Mouse (Mus musculus) midbrain, embryonic 11.5 days (tissue): ENCODE results near the gene Prkaca. TPM values are rescaled to one million over a fixed set of nuclear protein-coding genes. Genes with fewer than 3 reads are reported as not detected.
A peak's percentile ranks its signal among the peaks of the same experiment; 100 is the strongest.
"Not testable (repeated sequence)": the region's sequence is repeated elsewhere in the genome, so short reads cannot be mapped to it uniquely, and the experiment has no call there.

Experiments
- ATAC-seq: fragments of 200-750 bp; cut with Nextera tagmentation; 2 replicates; pipeline ENCODE4 v1.8.0; 2017; ENCODE audit warnings: moderate TSS enrichment, moderate library complexity; ENCODE audit not compliant: low FRiP score
- DNase-seq: peaks from one replicate; pipeline ENCODE4 v3.0.0; 2015; ENCODE audit warnings: low spot score; ENCODE audit errors: missing footprints
- H3K27ac ChIP-seq: fragments of 300-500 bp; sonication (generic); 2 replicates; pipeline ENCODE4 v1.5.1; 2014; ENCODE audit warnings: low read depth, low read length
- H3K27me3 ChIP-seq: fragments of 300-500 bp; sonication (generic); 2 replicates; pipeline ENCODE4 v1.6.1; 2014; ENCODE audit warnings: mild to moderate bottlenecking, low read length, moderate library complexity, mixed read lengths; ENCODE audit not compliant: control insufficient read depth, insufficient read depth
- H3K36me3 ChIP-seq: fragments of 300-500 bp; sonication (generic); 2 replicates; pipeline ENCODE4 v1.6.1; 2014; ENCODE audit warnings: mild to moderate bottlenecking, low read length, moderate library complexity, mixed read lengths; ENCODE audit not compliant: control insufficient read depth, insufficient read depth
- H3K4me1 ChIP-seq: fragments of 300-500 bp; sonication (generic); 2 replicates; pipeline ENCODE4 v1.6.1; 2014; ENCODE audit warnings: low read length; ENCODE audit not compliant: control insufficient read depth, insufficient read depth
- H3K4me2 ChIP-seq: fragments of 300-500 bp; sonication (generic); 2 replicates; pipeline ENCODE4 v1.6.1; 2014; ENCODE audit warnings: mild to moderate bottlenecking, moderate library complexity
- H3K4me3 ChIP-seq: fragments of 300-500 bp; sonication (generic); 2 replicates; pipeline ENCODE4 v1.5.1; 2014; ENCODE audit warnings: low read depth, low read length
- H3K9ac ChIP-seq: fragments of 300-500 bp; sonication (generic); 2 replicates; pipeline ENCODE4 v1.6.1; 2014; ENCODE audit warnings: low read length
- H3K9me3 ChIP-seq: fragments of 300-500 bp; sonication (generic); 2 replicates; pipeline ENCODE4 v1.6.1; 2016; ENCODE audit warnings: low read length; ENCODE audit not compliant: control insufficient read depth
- WGBS: fragments of 180-500 bp; shearing (Covaris S2); extraction: QIAGEN DNeasy Blood & Tissue Kit; methylation state at CpG from one replicate; pipeline ENCODE4 v1.1.7; 2014; 5-methylcytosine and 5-hydroxymethylcytosine counted together
- polyA plus RNA-seq: library from polyadenylated mRNA; unstranded; fragments of >200 nt; fragmentation: Nextera tagmentation; extraction: Ambion mirVana; gene quantifications from 2 replicates; pipeline ENCODE4 v1.2.1, GENCODE M21; 2014

Gene Prkaca
- polyA plus RNA-seq, 1 experiment from 2014 or later = 156 TPM

- Histone ChIP-seq H3K4me1 (peaks cover 12% of the 10 kb centered on the region), H3K4me3 (peak overlapping the region; percentile 51), H3K27me3 (peaks cover 25% of the 10 kb centered on the region), H3K9ac (peak overlapping the region; percentile 67), H3K36me3 (peaks cover 2% of the 10 kb centered on the region; the same call in 1 of the 2 replicates), H3K27ac (0 out of 2 replicates have a peak overlapping the region, but pooled peaks have one; percentile 15), H3K4me2 (peak overlapping the region; percentile 72), H3K9me3 (no peaks in the 10 kb centered on the region)
- DNase-seq (peak; percentile 99), ATAC-seq (peak; percentile 90)
- under 1% methylated on average over 30 of the region's 30 CpGs for WGBS
Measured at GRCm38 (mm10) chr8:84004533-84005201, 31.9 kb downstream of the Prkaca start.

- H3K27ac ChIP-seq, H3K36me3 ChIP-seq, H3K4me3 ChIP-seq, DNase-seq, H3K9me3 ChIP-seq, H3K4me2 ChIP-seq, H3K9ac ChIP-seq, ATAC-seq: not testable (repeated sequence)
- peaks cover 12% of the 10 kb centered on the region for H3K4me1 ChIP-seq
- peaks cover 24% of the 10 kb centered on the region for H3K27me3 ChIP-seq
- WGBS = 92% methylated on average over 7 of the region's 7 CpGs
Measured at GRCm38 (mm10) chr8:84005502-84005901, 32.7 kb downstream of the Prkaca start.

GRCm38 (mm10) chr8:84008362-84008761, 35.6 kb downstream of the Prkaca start:
- Histone ChIP-seq H3K4me3 (no peak overlapping the region), H3K9me3 (no peaks in the 10 kb centered on the region), H3K9ac (no peak overlapping the region), H3K4me1 (peaks cover 28% of the 10 kb centered on the region), H3K36me3 (no peaks in the 10 kb centered on the region), H3K27me3 (peaks cover 35% of the 10 kb centered on the region), H3K27ac (no peak overlapping the region), H3K4me2 (no peak overlapping the region)
- WGBS = 34% methylated on average over 7 of the region's 7 CpGs
- ATAC-seq (no peak), DNase-seq (no peak)

- Histone ChIP-seq H3K4me2 (no peak overlapping the region), H3K4me1 (peaks cover 22% of the 10 kb centered on the region), H3K36me3 (no peaks in the 10 kb centered on the region), H3K4me3 (no peak overlapping the region), H3K27ac (no peak overlapping the region), H3K9me3 (no peaks in the 10 kb centered on the region), H3K27me3 (peaks cover 38% of the 10 kb centered on the region), H3K9ac (no peak overlapping the region)
- DNase-seq (peak; percentile 99), ATAC-seq (peak; percentile 33; the same call in 1 of the 2 replicates)
- WGBS = 2% methylated on average over 11 of the region's 11 CpGs
Measured at GRCm38 (mm10) chr8:84009876-84010275, 37.1 kb downstream of the Prkaca start.

- H3K4me3 ChIP-seq = peak overlapping the region; percentile 47
- peaks cover 38% of the 10 kb centered on the region for H3K27me3 ChIP-seq
Measured at GRCm38 (mm10) chr8:84010625-84011611, 38.1 kb downstream of the Prkaca start.

GRCm38 (mm10) chr8:84011705-84012498, 39.1 kb downstream of the Prkaca start, which contains the start of gene 2210011C24Rik:
Gene 2210011C24Rik, minus strand, starts transcription at chr8:84012171.
- Histone ChIP-seq H3K4me3 (peak within 1 kb of the TSS; percentile 47), H3K4me1 (peaks cover 19% of the 10 kb centered on the region), H3K27ac (no peak within 1 kb of the TSS), H3K36me3 (no peaks in the 10 kb centered on the region), H3K4me2 (peak within 1 kb of the TSS; percentile 88), H3K9ac (peak within 1 kb of the TSS; percentile 54), H3K27me3 (peaks cover 38% of the 10 kb centered on the region), H3K9me3 (no peaks in the 10 kb centered on the region)
- WGBS = 1% methylated on average over 45 of the region's 45 CpGs
- peak; percentile 93 for DNase-seq
- peak; percentile 31; the same call in 1 of the 2 replicates for ATAC-seq

More at GRCm38 (mm10) chr8:84010625-84011611, 38.1 kb downstream of the Prkaca start:
- WGBS = 1% methylated on average over 83 of the region's 83 CpGs
- ATAC-seq (peak; percentile 64), DNase-seq (peak; percentile 98)
- Histone ChIP-seq H3K9ac (peak overlapping the region; percentile 54), H3K36me3 (no peaks in the 10 kb centered on the region), H3K27ac (no peak overlapping the region), H3K4me1 (peaks cover 19% of the 10 kb centered on the region), H3K4me2 (peak overlapping the region; percentile 88), H3K9me3 (no peaks in the 10 kb centered on the region)

- peak overlapping the region; percentile 47 for H3K4me3 ChIP-seq
- no peak overlapping the region for H3K27ac ChIP-seq
- H3K9me3 ChIP-seq = no peaks in the 10 kb centered on the region
- H3K9ac ChIP-seq = peak overlapping the region; percentile 35; the same call in 1 of the 2 replicates
- DNase-seq (peak; percentile 93), ATAC-seq (peak; percentile 54)
- peak overlapping the region; percentile 88 for H3K4me2 ChIP-seq
- WGBS = 2% methylated on average over 35 of the region's 35 CpGs
- H3K4me1 ChIP-seq = peaks cover 19% of the 10 kb centered on the region
- no peaks in the 10 kb centered on the region for H3K36me3 ChIP-seq
- H3K27me3 ChIP-seq = peaks cover 38% of the 10 kb centered on the region
Measured at GRCm38 (mm10) chr8:84012499-84013165, 39.8 kb downstream of the Prkaca start.

- WGBS = 95% methylated on average over 5 of the region's 5 CpGs
- no peak for ATAC-seq
- Histone ChIP-seq H3K27ac (no peak overlapping the region), H3K4me2 (no peak overlapping the region), H3K4me1 (peaks cover 16% of the 10 kb centered on the region), H3K4me3 (no peak overlapping the region), H3K27me3 (peaks cover 28% of the 10 kb centered on the region), H3K9me3 (no peaks in the 10 kb centered on the region), H3K36me3 (no peaks in the 10 kb centered on the region), H3K9ac (no peak overlapping the region)
- no peak for DNase-seq
Measured at GRCm38 (mm10) chr8:84015833-84016232, 43.0 kb downstream of the Prkaca start.
